17 mouse cellular contexts compared by ENCODE assay signal in genomic region chr3:97956322-97956721, GRCm38 (mm10).
"Had no signal": no experiment of that assay in that cellular context is flagged by ENCODE, and none has a peak within 500 bp of the region (broad histone marks: within the 10 kb centered on the region; RNA-seq: fewer than 3 reads in every experiment).

No protein-coding gene starts in this region.

- H3K4me1 ChIP-seq: stomach, embryonic 15.5 days had no signal

- DNase-seq: lung, adult 2 months; lung, postnatal 14 days; lung, postnatal 36 days; right cerebral cortex, postnatal 14 days; thymus, adult 2 months; thymus, postnatal 25 days; thymus, postnatal 4 days had no signal

- H3K27me3 ChIP-seq: lung, embryonic 15.5 days; megakaryocyte, embryonic 14.5 days; midbrain, embryonic 13.5 days; midbrain, embryonic 15.5 days; neural tube, embryonic 12.5 days; stomach, embryonic 15.5 days had no signal

- H3K9me3 ChIP-seq: lung, embryonic 15.5 days; midbrain, embryonic 13.5 days; midbrain, embryonic 15.5 days; neural tube, embryonic 12.5 days; stomach, embryonic 15.5 days had no signal

- H3K9ac ChIP-seq: lung, embryonic 15.5 days; midbrain, embryonic 13.5 days; midbrain, embryonic 15.5 days; neural tube, embryonic 12.5 days; stomach, embryonic 15.5 days had no signal

- ATAC-seq: lung, postnatal 0 days; midbrain, embryonic 13.5 days; midbrain, embryonic 15.5 days had no signal

- H3K4me3 ChIP-seq: lung, embryonic 15.5 days; megakaryocyte, embryonic 14.5 days; midbrain, embryonic 13.5 days; midbrain, embryonic 15.5 days; neural tube, embryonic 12.5 days; stomach, embryonic 15.5 days had no signal

- H3K4me2 ChIP-seq: lung, embryonic 15.5 days; midbrain, embryonic 11.5 days; midbrain, embryonic 13.5 days; midbrain, embryonic 15.5 days; neural tube, embryonic 12.5 days; stomach, embryonic 15.5 days had no signal

- H3K36me3 ChIP-seq: lung, embryonic 15.5 days; midbrain, embryonic 13.5 days; midbrain, embryonic 15.5 days; neural tube, embryonic 12.5 days; stomach, embryonic 15.5 days had no signal

- H3K27ac ChIP-seq: lung, embryonic 15.5 days; macrophage; midbrain, embryonic 13.5 days; midbrain, embryonic 15.5 days; neural tube, embryonic 12.5 days; stomach, embryonic 15.5 days; stomach, postnatal 0 days had no signal
